Mouse (Mus musculus): ENCODE measurements around the gene Flt1. TPM values are rescaled to one million over a fixed set of nuclear protein-coding genes. Genes with fewer than 3 reads are reported as not detected.

Flt1 gene
- total and polyA plus RNA-seq, 3 experiments, result 0.03 to 0.08 TPM; not detected in 1

DNA sequence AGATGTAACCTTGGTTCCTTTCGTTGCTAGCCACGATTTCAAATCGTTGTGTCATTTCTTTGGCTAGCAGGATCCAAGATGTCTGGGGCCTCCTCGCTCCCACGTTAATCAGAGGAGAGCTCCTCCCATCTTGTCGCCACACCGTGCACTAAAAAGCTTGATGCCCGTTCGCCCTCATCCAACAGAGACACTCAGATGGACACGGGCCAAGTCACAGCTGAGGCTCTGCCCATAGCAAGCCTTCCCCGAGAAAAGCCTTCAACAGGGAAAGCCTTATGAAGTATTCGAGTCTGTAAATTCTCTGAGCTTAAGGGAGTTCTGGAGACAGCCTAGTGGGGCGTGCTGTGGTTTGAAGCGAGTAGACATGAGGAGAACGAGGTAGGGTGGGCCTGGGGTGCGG is 128.0 kb downstream of the Flt1 start:
- H3K9me3 ChIP-seq (replicated peaks; ENCODE audit: insufficient read depth, low read length), result no peaks in the 10 kb centered on the region
- H3K79me2 ChIP-seq (ENCODE audit: control insufficient read depth, insufficient read depth, low read length, poor library complexity), result no peaks in the 10 kb centered on the region
- DNase-seq (ENCODE audit: low read depth, low spot score), result no peak
- H3K9ac ChIP-seq (ENCODE audit: control insufficient read depth, low read depth, low read length, poor library complexity, severe bottlenecking), result no peak overlapping the region
- no peak for TF ChIP-seq JUND (IDR thresholded peaks at IDR 0.05; ENCODE audit: low read depth, low read length)
- no peak for TF ChIP-seq ELF1 (IDR thresholded peaks at IDR 0.05; ENCODE audit: low read depth, low read length)
- TF ChIP-seq TBP (IDR thresholded peaks at IDR 0.05; ENCODE audit: low read depth, low read length), result no peak
- no peak for TF ChIP-seq MYC (IDR thresholded peaks at IDR 0.05; ENCODE audit: low read depth, low read length)
- no peak for TF ChIP-seq E2F4 (IDR thresholded peaks at IDR 0.05; ENCODE audit: borderline replicate concordance, low read depth, low read length)
- TF ChIP-seq MAZ (IDR thresholded peaks at IDR 0.05; ENCODE audit: low read depth, low read length), result no peak
- TF ChIP-seq SIN3A (IDR thresholded peaks at IDR 0.05; ENCODE audit: low read length), result no peak
- TF ChIP-seq TCF12 (IDR thresholded peaks at IDR 0.05; ENCODE audit: low read depth, low read length), result no peak
- TF ChIP-seq POLR2AphosphoS5 (IDR thresholded peaks at IDR 0.05; ENCODE audit: borderline replicate concordance, low read depth, low read length), result no peak
- H3K36me3 ChIP-seq (ENCODE audit: control insufficient read depth in 1 of 2, insufficient read depth in 2 of 2, low read length in 2 of 2), result no peaks in the 10 kb centered on the region
- no peaks in the 10 kb centered on the region for H3K4me1 ChIP-seq (ENCODE audit: control insufficient read depth in 1 of 2, insufficient read depth in 2 of 2, low read length in 2 of 2)
- H3K27me3 ChIP-seq (ENCODE audit: control insufficient read depth in 1 of 2, insufficient read depth in 2 of 2, low read length in 2 of 2), result no peaks in the 10 kb centered on the region
- H3K4me3 ChIP-seq (ENCODE audit: control insufficient read depth in 1 of 2, insufficient read depth in 1 of 2, low read depth in 2 of 2, low read length in 2 of 2), result no peak overlapping the region
- H3K27ac ChIP-seq (ENCODE audit: control insufficient read depth, low read depth, low read length), result no peak overlapping the region

DNA sequence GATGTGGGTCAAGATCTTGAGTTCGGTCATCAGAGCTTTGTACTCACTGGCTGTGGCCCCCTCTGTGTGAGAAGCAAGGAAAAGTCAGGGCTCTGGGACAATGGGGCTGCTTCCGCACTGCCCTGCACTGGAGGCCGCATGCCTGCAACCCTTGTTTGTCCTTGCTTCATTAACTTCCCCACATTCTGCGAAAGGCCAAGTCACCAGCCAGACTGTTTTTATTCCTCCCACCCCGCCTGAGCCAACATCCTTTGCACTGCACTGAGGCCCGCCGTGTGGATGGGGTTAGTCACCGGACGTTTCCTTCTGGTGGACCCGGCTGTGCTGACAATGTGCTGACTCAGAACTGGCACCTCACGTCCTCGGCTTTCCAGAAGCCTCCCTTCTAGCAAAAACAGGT is 136.0 kb downstream of the Flt1 start:
- Histone ChIP-seq H3K27me3 (ENCODE audit: control insufficient read depth in 1 of 2, insufficient read depth in 2 of 2, low read length in 2 of 2) (no peaks in the 10 kb centered on the region), H3K79me2 (ENCODE audit: control insufficient read depth, insufficient read depth, low read length, poor library complexity) (no peaks in the 10 kb centered on the region), H3K9ac (ENCODE audit: control insufficient read depth, low read depth, low read length, poor library complexity, severe bottlenecking) (no peak overlapping the region), H3K9me3 (replicated peaks; ENCODE audit: insufficient read depth, low read length) (no peaks in the 10 kb centered on the region), H3K4me1 (ENCODE audit: control insufficient read depth in 1 of 2, insufficient read depth in 2 of 2, low read length in 2 of 2) (no peaks in the 10 kb centered on the region; a peak in 1 of 4 replicates), H3K4me3 (ENCODE audit: control insufficient read depth in 1 of 2, insufficient read depth in 1 of 2, low read depth in 2 of 2, low read length in 2 of 2) (no peak overlapping the region), H3K36me3 (ENCODE audit: control insufficient read depth in 1 of 2, insufficient read depth in 2 of 2, low read length in 2 of 2) (no peaks in the 10 kb centered on the region), H3K27ac (ENCODE audit: control insufficient read depth, low read depth, low read length) (no peak overlapping the region)
- DNase-seq (ENCODE audit: low read depth, low spot score), result no peak
- TF ChIP-seq NRF1 (IDR thresholded peaks at IDR 0.05; ENCODE audit: insufficient read depth, low read depth, low read length, poor library complexity, severe bottlenecking) (no peak), NELFE (IDR thresholded peaks at IDR 0.05; ENCODE audit: low read depth, low read length) (no peak), USF2 (IDR thresholded peaks at IDR 0.05; ENCODE audit: borderline replicate concordance in 1 of 2, insufficient read depth in 1 of 2, low read depth in 1 of 2, low read length in 2 of 2) (no peak), CHD2 (IDR thresholded peaks at IDR 0.05; ENCODE audit: low read length) (no peak)

DNA sequence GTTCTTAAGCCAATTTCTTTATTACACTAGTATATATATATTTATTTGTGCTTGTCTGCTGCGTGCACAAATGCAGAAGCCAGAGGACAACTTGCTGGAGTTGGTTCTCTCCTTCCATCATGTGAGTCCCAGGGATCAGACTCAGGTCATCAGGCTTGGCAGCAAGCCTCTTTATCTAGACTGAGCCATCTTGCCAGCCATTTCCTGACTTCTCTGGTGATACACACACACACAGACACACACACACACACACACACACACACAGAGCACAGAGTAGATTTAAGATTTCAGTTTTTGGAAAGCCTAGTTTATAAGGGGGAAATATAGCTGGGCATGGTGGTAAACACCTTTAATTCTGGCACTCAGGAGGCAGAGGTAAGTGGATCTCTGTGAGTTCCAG is 140.7 kb downstream of the Flt1 start:
- H3K79me2 ChIP-seq (ENCODE audit: control insufficient read depth, insufficient read depth, low read length, poor library complexity), result no peaks in the 10 kb centered on the region
- H3K36me3 ChIP-seq (ENCODE audit: control insufficient read depth in 1 of 2, insufficient read depth in 2 of 2, low read length in 2 of 2), result no peaks in the 10 kb centered on the region
- no peak overlapping the region for H3K4me3 ChIP-seq (ENCODE audit: control insufficient read depth in 1 of 2, insufficient read depth in 1 of 2, low read depth in 2 of 2, low read length in 2 of 2)
- no peaks in the 10 kb centered on the region for H3K9me3 ChIP-seq (replicated peaks; ENCODE audit: insufficient read depth, low read length)
- TF ChIP-seq RAD21 (IDR thresholded peaks at IDR 0.05; ENCODE audit: low read depth, low read length) (no peak), EP300 (IDR thresholded peaks at IDR 0.05; ENCODE audit: low read depth in 1 of 2, low read length in 2 of 2) (peak; percentile 19 to 47; a peak in 1 of 4 replicates), MAFK (IDR thresholded peaks at IDR 0.05; ENCODE audit: borderline replicate concordance, low read depth, low read length) (no peak), GATA1 (IDR thresholded peaks at IDR 0.05; ENCODE audit: low read depth, low read length) (peak; percentile 62), ZMIZ1 (IDR thresholded peaks at IDR 0.05; ENCODE audit: low read depth, low read length) (no peak), CHD1 (IDR thresholded peaks at IDR 0.05; ENCODE audit: low read depth, low read length) (no peak)
- no peak overlapping the region for H3K9ac ChIP-seq (ENCODE audit: control insufficient read depth, low read depth, low read length, poor library complexity, severe bottlenecking)
- no peak overlapping the region for H3K27ac ChIP-seq (ENCODE audit: control insufficient read depth, low read depth, low read length)
- no peaks in the 10 kb centered on the region; a peak in 1 of 4 replicates for H3K4me1 ChIP-seq (ENCODE audit: control insufficient read depth in 1 of 2, insufficient read depth in 2 of 2, low read length in 2 of 2)
- DNase-seq (ENCODE audit: low read depth, low spot score), result peak; percentile 33
- H3K27me3 ChIP-seq (ENCODE audit: control insufficient read depth in 1 of 2, insufficient read depth in 2 of 2, low read length in 2 of 2), result no peaks in the 10 kb centered on the region

Measured in MEL (cell line).